Mouse (Mus musculus): ENCODE data around the gene Krt13. TPM values are rescaled to one million over a fixed set of nuclear protein-coding genes. Genes with fewer than 3 reads are reported as not detected.

Krt13 gene
- polyA plus RNA-seq, 1 experiment, result 0.98 TPM

GRCm38 (mm10) chr11:100120331-100120730, 1.0 kb downstream of the Krt13 start:
- H3K4me3 ChIP-seq (ENCODE audit: control insufficient read depth, insufficient read depth, low read length), result no peak overlapping the region
- WGBS, result 94% methylated on average over 5 of the region's 5 CpGs

GRCm38 (mm10) chr11:100113742-100114029, 7.7 kb downstream of the Krt13 start:
- Histone ChIP-seq H3K4me1 (replicated peaks; ENCODE audit: control insufficient read depth, insufficient read depth, low read length) (no peaks in the 10 kb centered on the region), H3K27ac (ENCODE audit: control insufficient read depth, insufficient read depth, low read length) (no peak overlapping the region), H3K36me3 (ENCODE audit: control insufficient read depth, insufficient read depth, low read length) (no peaks in the 10 kb centered on the region), H3K4me3 (ENCODE audit: control insufficient read depth, insufficient read depth, low read length) (no peak overlapping the region), H3K27me3 (ENCODE audit: control insufficient read depth, insufficient read depth, low read length) (no peaks in the 10 kb centered on the region)
- TF ChIP-seq POLR2A (IDR thresholded peaks at IDR 0.05; ENCODE audit: control insufficient read depth, extremely low read depth, insufficient read depth, low read length, poor library complexity), result no peak
- DNase-seq, result no peak
- WGBS, result 90% methylated on average over 2 of the region's 2 CpGs

More at GRCm38 (mm10) chr11:100120331-100120730, 1.0 kb downstream of the Krt13 start:
- H3K4me1 ChIP-seq (replicated peaks; ENCODE audit: control insufficient read depth, insufficient read depth, low read length), result no peaks in the 10 kb centered on the region
- no peak for DNase-seq
- H3K36me3 ChIP-seq (ENCODE audit: control insufficient read depth, insufficient read depth, low read length), result no peaks in the 10 kb centered on the region
- no peaks in the 10 kb centered on the region for H3K27me3 ChIP-seq (ENCODE audit: control insufficient read depth, insufficient read depth, low read length)
- no peak for TF ChIP-seq POLR2A (IDR thresholded peaks at IDR 0.05; ENCODE audit: control insufficient read depth, extremely low read depth, insufficient read depth, low read length, poor library complexity)
- no peak for TF ChIP-seq CTCF (IDR thresholded peaks at IDR 0.05; ENCODE audit: borderline replicate concordance, control insufficient read depth, extremely low read depth, insufficient read depth, low read length, poor library complexity)
- H3K27ac ChIP-seq (ENCODE audit: control insufficient read depth, insufficient read depth, low read length), result no peak overlapping the region

- Histone ChIP-seq H3K27ac (ENCODE audit: control insufficient read depth, insufficient read depth, low read length) (no peak overlapping the region), H3K27me3 (ENCODE audit: control insufficient read depth, insufficient read depth, low read length) (no peaks in the 10 kb centered on the region), H3K4me3 (ENCODE audit: control insufficient read depth, insufficient read depth, low read length) (no peak overlapping the region), H3K4me1 (replicated peaks; ENCODE audit: control insufficient read depth, insufficient read depth, low read length) (no peaks in the 10 kb centered on the region), H3K36me3 (ENCODE audit: control insufficient read depth, insufficient read depth, low read length) (no peaks in the 10 kb centered on the region)
- TF ChIP-seq CTCF (IDR thresholded peaks at IDR 0.05; ENCODE audit: borderline replicate concordance, control insufficient read depth, extremely low read depth, insufficient read depth, low read length, poor library complexity) (no peak), POLR2A (IDR thresholded peaks at IDR 0.05; ENCODE audit: control insufficient read depth, extremely low read depth, insufficient read depth, low read length, poor library complexity) (no peak)
- 94% methylated on average over 11 of the region's 11 CpGs for WGBS
- DNase-seq, result no peak
These were observed 8.2 kb downstream of the Krt13 start for GRCm38 (mm10) chr11:100112935-100113741.

- TF ChIP-seq CTCF (IDR thresholded peaks at IDR 0.05; ENCODE audit: borderline replicate concordance, control insufficient read depth, extremely low read depth, insufficient read depth, low read length, poor library complexity) (no peak), POLR2A (IDR thresholded peaks at IDR 0.05; ENCODE audit: control insufficient read depth, extremely low read depth, insufficient read depth, low read length, poor library complexity) (no peak)
- Histone ChIP-seq H3K4me1 (replicated peaks; ENCODE audit: control insufficient read depth, insufficient read depth, low read length) (no peaks in the 10 kb centered on the region), H3K27me3 (ENCODE audit: control insufficient read depth, insufficient read depth, low read length) (no peaks in the 10 kb centered on the region), H3K27ac (ENCODE audit: control insufficient read depth, insufficient read depth, low read length) (no peak within 1 kb of the TSS), H3K36me3 (ENCODE audit: control insufficient read depth, insufficient read depth, low read length) (no peaks in the 10 kb centered on the region), H3K4me3 (ENCODE audit: control insufficient read depth, insufficient read depth, low read length) (no peak within 1 kb of the TSS)
- DNase-seq, result no peak
- 90% methylated on average over 6 of the region's 6 CpGs for whole genome bisulfite sequencing
These were observed 15.7 kb downstream of the Krt13 start, which contains the start of gene Krt36 for GRCm38 (mm10) chr11:100105576-100106122. Gene Krt36 (minus strand): TSS chr11:100105626.

GRCm38 (mm10) chr11:100102693-100103429, 18.5 kb downstream of the Krt13 start:
- WGBS, result 79% methylated on average over 15 of the region's 15 CpGs
- H3K27ac ChIP-seq (ENCODE audit: control insufficient read depth, insufficient read depth, low read length), result no peak overlapping the region
- H3K27me3 ChIP-seq (ENCODE audit: control insufficient read depth, insufficient read depth, low read length), result no peaks in the 10 kb centered on the region
- no peak overlapping the region for H3K4me3 ChIP-seq (ENCODE audit: control insufficient read depth, insufficient read depth, low read length)
- no peak for DNase-seq
- no peaks in the 10 kb centered on the region for H3K4me1 ChIP-seq (replicated peaks; ENCODE audit: control insufficient read depth, insufficient read depth, low read length)
- H3K36me3 ChIP-seq (ENCODE audit: control insufficient read depth, insufficient read depth, low read length), result no peaks in the 10 kb centered on the region
- TF ChIP-seq POLR2A (IDR thresholded peaks at IDR 0.05; ENCODE audit: control insufficient read depth, extremely low read depth, insufficient read depth, low read length, poor library complexity), result no peak
- TF ChIP-seq CTCF (IDR thresholded peaks at IDR 0.05; ENCODE audit: borderline replicate concordance, control insufficient read depth, extremely low read depth, insufficient read depth, low read length, poor library complexity), result no peak

- H3K4me1 ChIP-seq (replicated peaks; ENCODE audit: control insufficient read depth, insufficient read depth, low read length), result no peaks in the 10 kb centered on the region
- 77% methylated on average over 4 of the region's 4 CpGs for WGBS
- H3K27ac ChIP-seq (ENCODE audit: control insufficient read depth, insufficient read depth, low read length), result no peak overlapping the region
- no peaks in the 10 kb centered on the region for H3K36me3 ChIP-seq (ENCODE audit: control insufficient read depth, insufficient read depth, low read length)
- DNase-seq, result no peak
- no peaks in the 10 kb centered on the region for H3K27me3 ChIP-seq (ENCODE audit: control insufficient read depth, insufficient read depth, low read length)
- no peak overlapping the region for H3K4me3 ChIP-seq (ENCODE audit: control insufficient read depth, insufficient read depth, low read length)
- TF ChIP-seq POLR2A (IDR thresholded peaks at IDR 0.05; ENCODE audit: control insufficient read depth, extremely low read depth, insufficient read depth, low read length, poor library complexity), result no peak
- TF ChIP-seq CTCF (IDR thresholded peaks at IDR 0.05; ENCODE audit: borderline replicate concordance, control insufficient read depth, extremely low read depth, insufficient read depth, low read length, poor library complexity), result no peak
These were observed 21.0 kb downstream of the Krt13 start for GRCm38 (mm10) chr11:100100391-100100790.

All from thymus, adult 2 months (tissue).